Mouse (Mus musculus) CD4-positive naive resting alpha-beta T cell, adult 57 days (primary cell): ENCODE data around the gene Gm20605. TPM values are rescaled to one million over a fixed set of nuclear protein-coding genes. Genes with fewer than 3 reads are reported as not detected.

Experiments
- total RNA-seq: library from RNA; stranded (reverse); gene quantifications from one replicate; pipeline ENCODE4 v1.2.4, GENCODE M21; 2023

Gm20605 gene
- 63.8 TPM for total RNA-seq

DNA sequence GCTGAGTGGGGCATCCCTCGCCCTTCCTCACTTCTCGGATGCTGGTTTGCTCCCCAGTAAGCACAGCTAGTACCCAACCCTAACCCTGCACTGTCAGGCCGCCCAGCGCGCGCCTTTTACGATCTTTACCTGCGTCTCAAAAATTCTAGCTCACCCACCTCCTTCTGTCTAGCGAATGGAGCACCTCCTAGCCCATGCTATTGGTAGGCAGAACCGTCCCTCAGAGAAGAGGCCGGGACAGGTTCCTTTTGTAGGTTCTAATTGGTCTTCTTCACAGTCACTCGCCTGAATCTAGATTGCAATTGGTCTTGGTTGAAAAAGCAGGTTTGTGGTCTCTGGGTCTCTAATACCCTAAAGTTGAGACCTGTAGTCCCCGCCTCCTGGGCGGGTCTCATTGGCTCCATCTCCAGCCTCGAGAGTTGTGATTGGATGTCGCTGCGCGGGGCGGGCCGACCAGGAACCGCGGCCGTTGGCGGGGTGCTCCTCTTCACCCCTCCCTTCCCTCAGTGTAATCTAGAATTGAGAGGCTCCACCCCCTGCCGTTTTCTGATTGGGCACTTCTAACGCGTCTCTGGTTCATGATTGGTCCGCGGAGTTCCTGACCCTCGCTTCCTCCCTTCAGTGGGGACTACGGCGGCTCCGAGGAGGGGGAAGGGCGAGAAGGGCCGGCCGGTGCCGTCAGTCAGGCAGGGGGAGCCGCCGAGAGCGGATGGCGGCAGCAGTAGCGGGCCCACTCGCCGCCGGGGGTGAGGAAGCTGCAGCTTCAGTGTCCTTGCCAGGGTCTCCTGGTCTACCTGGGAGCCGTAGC, at the start of gene Gm20605, which contains the start of the genes Fbxo24 and Lrch4:
Gene Gm20605, plus strand, starts transcription at position 678 of the 808 bp plus-strand sequence.
Gene Fbxo24, minus strand, starts transcription at position 505 of the 808 bp plus-strand sequence.
Gene Lrch4, plus strand, starts transcription at position 624 of the 808 bp plus-strand sequence.

DNA sequence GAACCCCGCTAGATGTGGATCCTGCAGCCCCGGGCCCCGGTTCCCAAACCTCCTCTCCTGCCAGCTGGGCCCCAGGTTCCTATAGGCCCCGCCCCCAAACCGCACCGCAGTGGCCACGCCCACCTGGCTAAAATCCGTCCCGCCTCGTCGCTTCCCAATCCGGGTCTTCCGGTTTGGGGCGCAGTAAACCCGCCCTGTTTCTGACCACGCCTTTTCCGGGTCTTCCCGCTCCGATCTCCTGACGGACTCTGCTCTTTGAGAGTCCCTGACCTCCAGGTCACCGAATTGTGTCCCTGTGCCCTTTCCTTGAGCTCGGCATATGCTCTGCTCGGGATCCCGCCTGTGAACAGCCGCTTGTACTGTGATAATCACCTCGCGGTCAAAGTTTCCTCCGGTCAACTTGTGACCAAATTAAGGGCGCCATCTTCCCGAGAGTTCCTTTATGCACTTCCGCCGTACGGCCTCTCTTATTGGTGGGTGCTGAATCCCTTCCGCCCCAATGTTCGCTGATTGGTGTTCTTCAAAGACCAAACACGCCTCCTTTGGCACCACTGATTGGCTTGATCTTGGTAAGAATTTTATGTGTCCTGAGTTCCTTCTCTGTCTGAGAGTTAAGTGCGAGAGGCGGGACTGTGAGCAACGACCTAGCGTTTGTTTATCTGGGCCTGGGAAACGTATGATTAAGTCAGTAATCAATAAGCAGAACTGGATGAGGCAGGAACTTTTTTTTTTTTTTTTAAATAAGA, 28.2 kb upstream of the Gm20605 start, which contains the start of gene Mospd3:
Gene Mospd3, minus strand, starts transcription at position 440 of the 746 bp plus-strand sequence.

DNA sequence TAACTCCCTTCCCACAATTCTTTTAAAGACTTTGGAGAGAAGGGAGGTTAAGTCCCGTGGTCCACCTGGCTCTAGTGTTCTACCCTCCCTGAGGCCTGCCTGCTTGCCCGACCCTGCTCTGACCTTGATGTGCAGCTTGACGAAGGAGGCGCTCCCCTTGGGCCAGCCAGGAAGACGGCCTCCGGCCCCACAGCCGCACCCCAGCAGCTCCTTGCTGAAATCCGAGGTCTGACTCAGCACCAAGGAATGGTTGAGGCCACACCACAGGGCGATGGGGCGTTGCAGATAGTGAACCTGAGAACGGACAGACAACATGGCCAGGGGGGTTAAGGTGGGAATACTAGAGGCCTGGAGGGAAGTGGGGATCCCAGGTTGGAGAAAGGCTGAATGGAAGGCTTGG, 15.4 kb upstream of the Gm20605 start, which contains the start of gene Pcolce:
Gene Pcolce, minus strand, starts transcription at position 235 of the 400 bp plus-strand sequence.

DNA sequence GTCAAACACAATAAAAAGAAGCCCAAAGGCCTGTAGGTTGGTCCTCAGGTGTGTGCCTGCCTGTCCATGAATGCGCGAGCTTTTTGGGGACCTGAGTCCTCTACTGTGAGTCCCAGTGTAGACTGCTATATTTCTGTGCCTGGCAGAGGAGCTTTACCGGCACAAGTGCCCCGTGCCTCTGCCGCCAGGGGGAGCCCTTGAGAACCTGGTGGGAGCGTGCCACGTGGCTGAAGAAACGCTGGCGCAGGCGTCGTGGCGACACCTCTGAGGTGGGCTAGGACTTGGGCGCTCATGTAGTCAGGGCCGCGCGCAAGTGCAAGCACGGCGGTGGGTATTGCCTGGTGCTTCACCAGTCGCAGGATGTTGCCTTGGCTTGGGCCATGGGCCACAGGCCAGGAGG, 12.1 kb downstream of the Gm20605 start, which contains the start of gene Sap25:
Gene Sap25, plus strand, starts transcription at position 281 of the 400 bp plus-strand sequence.

DNA sequence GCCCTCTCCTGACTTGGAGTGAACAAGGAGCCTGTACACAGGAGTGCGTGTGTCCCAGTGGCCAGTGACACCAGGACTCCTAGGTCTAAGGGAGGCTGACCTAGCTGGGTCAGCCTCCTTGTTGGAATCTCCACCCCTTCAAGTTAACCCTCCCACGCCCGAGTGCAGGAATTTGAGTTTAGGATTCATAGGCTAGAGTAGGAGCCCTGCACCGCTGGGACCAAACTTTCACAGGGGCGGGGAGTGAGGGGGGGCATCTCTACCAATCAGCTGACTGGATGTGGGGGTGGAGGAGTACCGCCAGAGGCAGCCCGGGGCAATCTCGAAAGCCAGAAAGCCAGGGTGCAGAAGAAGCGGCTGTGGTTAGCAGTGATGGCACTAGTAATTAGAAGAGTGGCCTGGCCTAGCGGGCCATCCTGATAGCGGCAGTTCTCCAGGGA, 16.7 kb downstream of the Gm20605 start, which contains the start of gene Irs3:
Gene Irs3, minus strand, starts transcription at position 63 of the 440 bp plus-strand sequence.

DNA sequence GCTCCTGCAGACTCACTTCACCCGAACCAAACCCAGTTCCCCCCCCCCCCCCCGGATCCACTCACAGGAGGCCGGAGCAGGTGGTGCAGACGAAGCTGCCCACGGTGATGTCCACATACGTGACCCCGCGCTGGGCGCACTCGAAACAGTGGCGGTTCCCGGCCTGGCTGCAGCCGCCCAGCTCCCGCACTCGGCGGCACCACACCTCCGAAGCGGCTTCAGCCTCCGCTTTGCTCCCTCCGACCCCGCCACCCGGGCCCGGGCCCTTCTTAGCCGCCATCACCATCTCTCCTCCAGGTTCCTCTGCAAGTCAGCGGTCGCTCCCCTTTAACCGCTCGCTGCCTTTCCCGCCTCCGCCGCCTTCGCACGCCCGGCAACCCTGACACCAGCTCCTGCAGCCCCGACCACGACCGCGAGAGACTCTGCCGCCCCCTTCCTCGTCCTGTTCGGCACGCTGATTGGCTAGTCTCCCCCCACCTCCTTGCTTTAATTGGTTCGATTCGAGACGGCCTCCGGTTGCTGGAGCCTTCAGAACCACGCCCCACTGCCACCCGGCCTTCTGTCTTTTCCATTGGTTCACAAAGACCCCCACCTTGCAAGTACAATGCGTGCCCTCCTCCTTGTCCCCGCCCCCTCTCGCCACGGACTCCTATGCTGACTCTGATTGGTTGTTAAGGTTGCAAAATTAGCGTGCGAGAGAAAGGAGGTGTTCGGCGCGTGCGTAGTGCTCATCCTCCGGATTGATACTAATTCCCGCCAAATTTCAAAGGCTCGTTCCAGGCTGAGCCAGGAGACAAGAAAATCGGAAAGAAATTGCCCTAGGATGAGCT, 55.5 kb downstream of the Gm20605 start, which contains the start of gene Agfg2:
Gene Agfg2, minus strand, starts transcription at position 433 of the 830 bp plus-strand sequence.

Other genes with a start within 250 kb of the Gm20605 start
- gene Zan, start 152.1 kb upstream of the Gm20605 start, total RNA-seq = 0.09 TPM
- gene Pop7, start 126.7 kb upstream of the Gm20605 start, total RNA-seq = 28.3 TPM
- gene Gigyf1, start 110.6 kb upstream of the Gm20605 start, total RNA-seq = 101 TPM
- gene Epo, start 95.9 kb upstream of the Gm20605 start, total RNA-seq = not detected
- gene Gnb2, start 95.7 kb upstream of the Gm20605 start, total RNA-seq = 306 TPM
- not detected for gene Actl6b, start 75.7 kb upstream of the Gm20605 start, total RNA-seq
- not detected for gene Tfr2, start 59.3 kb upstream of the Gm20605 start, total RNA-seq
- 40.9 TPM for gene Mospd3, start 28.1 kb upstream of the Gm20605 start, total RNA-seq
- 1.8 TPM for gene Pcolce, start 15.4 kb upstream of the Gm20605 start, total RNA-seq
- 0.53 TPM for gene Fbxo24, start 173 bp upstream of the Gm20605 start, total RNA-seq
- 208 TPM for gene Lrch4, start 54 bp upstream of the Gm20605 start, total RNA-seq
- 111 TPM for gene Sap25, start 12.2 kb downstream of the Gm20605 start, total RNA-seq
- gene Irs3, start 16.5 kb downstream of the Gm20605 start, total RNA-seq = not detected
- 33.8 TPM for gene Agfg2, start 55.6 kb downstream of the Gm20605 start, total RNA-seq
- gene Nyap1, start 112.4 kb downstream of the Gm20605 start, total RNA-seq = 1.7 TPM
- gene Tsc22d4, start 116.6 kb downstream of the Gm20605 start, total RNA-seq = 231 TPM
- 23.3 TPM for gene Ppp1r35, start 149.7 kb downstream of the Gm20605 start, total RNA-seq
- gene Mepce, start 158.5 kb downstream of the Gm20605 start, total RNA-seq = 168 TPM
- gene Zcwpw1, start 158.6 kb downstream of the Gm20605 start, total RNA-seq = 15.1 TPM
- gene Pilra, start 207.1 kb downstream of the Gm20605 start, total RNA-seq = 5.1 TPM
- gene Pilrb1, start 228.9 kb downstream of the Gm20605 start, total RNA-seq = 2.1 TPM
- gene Pilrb2, start 242.6 kb downstream of the Gm20605 start, total RNA-seq = 1.7 TPM